ENCODE assay signal across 8 mouse cellular contexts in the genomic region with DNA sequence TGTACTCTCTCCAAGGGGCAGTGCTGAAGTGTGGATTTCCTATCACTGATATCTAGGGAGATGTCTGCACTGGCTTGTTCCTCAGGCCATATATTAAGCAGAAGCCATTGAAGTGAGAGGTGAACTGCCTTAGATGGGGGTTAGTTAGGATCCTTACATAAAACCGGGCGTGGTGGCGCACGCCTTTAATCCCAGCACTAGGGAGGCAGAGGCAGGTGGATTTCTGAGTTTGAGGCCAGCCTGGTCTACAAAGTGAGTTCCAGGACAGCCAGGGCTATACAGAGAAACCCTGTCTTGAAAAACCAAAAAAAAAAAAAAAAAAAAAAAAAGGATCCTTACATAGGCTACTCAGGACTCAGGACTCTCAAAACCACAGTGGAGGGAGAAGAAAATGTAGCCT. TPM values are rescaled to one million over a fixed set of nuclear protein-coding genes. Genes with fewer than 3 reads are reported as not detected.
DNase-seq lines count a peak whose midpoint lies in the region; ATAC-seq and TF ChIP-seq lines count a peak whose summit lies in the region.
"Not testable (repeated sequence)": the region's sequence is repeated elsewhere in the genome, so short reads cannot be mapped to it uniquely, and the experiment has no call there.

No protein-coding gene starts in this region.

- not testable (repeated sequence) for H3ac ChIP-seq in myocyte (ENCODE audit: control insufficient read depth, insufficient read length)

- not testable (repeated sequence) for TF ChIP-seq CTCF in cortical plate, adult 2 months (IDR thresholded peaks at IDR 0.05; ENCODE audit: extremely low read depth, insufficient read depth, low read length); stomach, postnatal 0 days (IDR thresholded peaks at IDR 0.05; ENCODE audit: low read depth)

- H3K4me2 ChIP-seq in forebrain, embryonic 13.5 days: peak overlapping the region; percentile 79
- H3K4me2 ChIP-seq in heart, embryonic 15.5 days: peak overlapping the region; percentile 91
- peak overlapping the region; percentile 96 for H3K4me2 ChIP-seq in intestine, embryonic 14.5 days (ENCODE audit: low read length)
- H3K4me2 ChIP-seq in limb, embryonic 12.5 days: 0 out of 2 replicates have a peak overlapping the region, but pooled peaks have one; percentile 89
- peak overlapping the region; percentile 39; the same call in 1 of the 2 replicates for H3K4me2 ChIP-seq in lung, embryonic 16.5 days (ENCODE audit: low read depth, low read length)
- H3K4me2 ChIP-seq in myocyte (ENCODE audit: low read depth): peak overlapping the region; percentile 100
- not testable (repeated sequence) for H3K4me2 ChIP-seq in stomach, postnatal 0 days (replicated peaks; ENCODE audit: low read depth)

- H3K27ac ChIP-seq in cortical plate, adult 2 months (ENCODE audit: insufficient read depth, low read length): 0 out of 2 replicates have a peak overlapping the region, but pooled peaks have one; percentile 43
- peak overlapping the region; percentile 72 for H3K27ac ChIP-seq in forebrain, embryonic 13.5 days
- peak overlapping the region; percentile 99 for H3K27ac ChIP-seq in heart, embryonic 15.5 days
- H3K27ac ChIP-seq in intestine, embryonic 14.5 days (ENCODE audit: low read depth): peak overlapping the region; percentile 35; the same call in 1 of the 2 replicates
- H3K27ac ChIP-seq in limb, embryonic 12.5 days; lung, embryonic 16.5 days (ENCODE audit: low read length): not testable (repeated sequence)
- H3K27ac ChIP-seq in stomach, postnatal 0 days (replicated peaks): peak overlapping the region; percentile 65

- WGBS in forebrain, embryonic 13.5 days: 88% methylated on average over 4 of the region's 4 CpGs
- WGBS in heart, embryonic 15.5 days: 77% methylated on average over 4 of the region's 4 CpGs
- 80% methylated on average over 4 of the region's 4 CpGs for WGBS in intestine, embryonic 14.5 days
- 91% methylated on average over 4 of the region's 4 CpGs for WGBS in limb, embryonic 12.5 days
- 95% methylated on average over 4 of the region's 4 CpGs for WGBS in lung, embryonic 16.5 days
- WGBS in stomach, postnatal 0 days: 83% methylated on average over 4 of the region's 4 CpGs

- H3K36me3 ChIP-seq in forebrain, embryonic 13.5 days (ENCODE audit: poor library complexity, severe bottlenecking): peaks cover 19% of the 10 kb centered on the region
- H3K36me3 ChIP-seq in heart, embryonic 15.5 days: peaks cover 14% of the 10 kb centered on the region
- peaks cover 14% of the 10 kb centered on the region for H3K36me3 ChIP-seq in intestine, embryonic 14.5 days (ENCODE audit: control insufficient read depth, insufficient read depth, low read length)
- H3K36me3 ChIP-seq in limb, embryonic 12.5 days: peaks cover 15% of the 10 kb centered on the region
- H3K36me3 ChIP-seq in lung, embryonic 16.5 days (ENCODE audit: control insufficient read depth, insufficient read depth, low read length): peaks cover 15% of the 10 kb centered on the region
- not testable (repeated sequence) for H3K36me3 ChIP-seq in myocyte (ENCODE audit: control insufficient read depth, insufficient read depth)
- H3K36me3 ChIP-seq in stomach, postnatal 0 days (ENCODE audit: control insufficient read depth, insufficient read depth, low read length): peaks cover 11% of the 10 kb centered on the region

- DNase-seq in intestine, embryonic 14.5 days (ENCODE audit: low spot score); stomach, postnatal 0 days (ENCODE audit: low spot score): not testable (repeated sequence)

- H3K4me1 ChIP-seq in cortical plate, adult 2 months (ENCODE audit: control insufficient read depth, insufficient read depth, low read length): not testable (repeated sequence)
- peaks cover 59% of the 10 kb centered on the region for H3K4me1 ChIP-seq in forebrain, embryonic 13.5 days
- H3K4me1 ChIP-seq in heart, embryonic 15.5 days (replicated peaks): peaks cover 73% of the 10 kb centered on the region
- H3K4me1 ChIP-seq in intestine, embryonic 14.5 days (replicated peaks; ENCODE audit: control insufficient read depth, insufficient read depth, low read length): peaks cover 63% of the 10 kb centered on the region
- peaks cover 66% of the 10 kb centered on the region for H3K4me1 ChIP-seq in limb, embryonic 12.5 days (replicated peaks)
- peaks cover 60% of the 10 kb centered on the region for H3K4me1 ChIP-seq in lung, embryonic 16.5 days (replicated peaks; ENCODE audit: control insufficient read depth, insufficient read depth, low read length)
- peaks cover 13% of the 10 kb centered on the region for H3K4me1 ChIP-seq in stomach, postnatal 0 days (replicated peaks; ENCODE audit: control insufficient read depth, insufficient read depth)

- H3K27me3 ChIP-seq in forebrain, embryonic 13.5 days; heart, embryonic 15.5 days; intestine, embryonic 14.5 days (replicated peaks; ENCODE audit: control insufficient read depth, insufficient read depth, low read length); limb, embryonic 12.5 days; lung, embryonic 16.5 days (ENCODE audit: control insufficient read depth, insufficient read depth, low read depth, low read length); myocyte (ENCODE audit: control insufficient read depth, insufficient read depth, insufficient read length); stomach, postnatal 0 days (ENCODE audit: control insufficient read depth, insufficient read depth, low read length): not testable (repeated sequence)

- H3K4me3 ChIP-seq in cortical plate, adult 2 months (ENCODE audit: insufficient read depth, low read length); heart, embryonic 15.5 days; intestine, embryonic 14.5 days (ENCODE audit: low read depth, low read length); lung, embryonic 16.5 days (ENCODE audit: low read length); stomach, postnatal 0 days (ENCODE audit: low read depth, low read length): not testable (repeated sequence)
- peak overlapping the region; percentile 41 for H3K4me3 ChIP-seq in forebrain, embryonic 13.5 days
- peak overlapping the region; percentile 41 for H3K4me3 ChIP-seq in limb, embryonic 12.5 days (replicated peaks)
- H3K4me3 ChIP-seq in myocyte: peak overlapping the region; percentile 58

- H3K79me2 ChIP-seq in myocyte (ENCODE audit: control insufficient read depth, insufficient read depth): peaks cover 20% of the 10 kb centered on the region

- H3K9ac ChIP-seq in forebrain, embryonic 13.5 days: peak overlapping the region; percentile 48
- H3K9ac ChIP-seq in heart, embryonic 15.5 days: peak overlapping the region; percentile 40; the same call in 1 of the 2 replicates
- H3K9ac ChIP-seq in intestine, embryonic 14.5 days (ENCODE audit: low read length); stomach, postnatal 0 days (ENCODE audit: low read length): not testable (repeated sequence)
- 0 out of 2 replicates have a peak overlapping the region, but pooled peaks have one; percentile 57 for H3K9ac ChIP-seq in limb, embryonic 12.5 days (replicated peaks)
- H3K9ac ChIP-seq in lung, embryonic 16.5 days (ENCODE audit: low read length): peak overlapping the region; percentile 46

- TF ChIP-seq POLR2A in cortical plate, adult 2 months (IDR thresholded peaks at IDR 0.05; ENCODE audit: extremely low read depth, insufficient read depth, low read length); myocyte (IDR thresholded peaks at IDR 0.05; ENCODE audit: insufficient read length, low read depth): not testable (repeated sequence)

- TF ChIP-seq EP300 in stomach, postnatal 0 days (optimal IDR thresholded peaks at IDR 0.05): not testable (repeated sequence)

- not testable (repeated sequence) for H3K9me3 ChIP-seq in forebrain, embryonic 13.5 days (replicated peaks); heart, embryonic 15.5 days (replicated peaks); intestine, embryonic 14.5 days (ENCODE audit: control insufficient read depth, low read length); limb, embryonic 12.5 days; lung, embryonic 16.5 days (ENCODE audit: control insufficient read depth, low read length); stomach, postnatal 0 days (ENCODE audit: control insufficient read depth, low read length)

- ATAC-seq in forebrain, embryonic 13.5 days; heart, embryonic 15.5 days (replicated peaks; ENCODE audit: insufficient number of reproducible peaks, insufficient read depth, low FRiP score, low read depth); intestine, embryonic 14.5 days (replicated peaks; ENCODE audit: low FRiP score, low TSS enrichment, low read depth); limb, embryonic 12.5 days (ENCODE audit: insufficient number of reproducible peaks, insufficient read depth, low FRiP score, low TSS enrichment, low read depth); lung, embryonic 16.5 days (ENCODE audit: low read depth); stomach, postnatal 0 days (ENCODE audit: low FRiP score, low TSS enrichment): not testable (repeated sequence)

RNA-seq across cellular contexts. Expression of a gene that starts 0.4 kb away (rescaled TPM):
- polyA plus RNA-seq in cortical plate, adult 2 months (2012; rRNA removed): 150 and 180 TPM in 2 replicates
- 274 and 308 TPM in 2 replicates for polyA plus RNA-seq in forebrain, embryonic 13.5 days (2015; fragmentation: Nextera tagmentation; extraction: Ambion mirVana)
- polyA plus RNA-seq in heart, embryonic 15.5 days (2015; fragmentation: Nextera tagmentation; extraction: Ambion mirVana): 86.7 and 90.2 TPM in 2 replicates
- polyA plus RNA-seq in intestine, embryonic 14.5 days (2014; fragmentation: Nextera tagmentation; extraction: Ambion mirVana): 76.4 and 81.6 TPM in 2 replicates
- polyA plus RNA-seq in limb, embryonic 12.5 days (2016; fragmentation: Nextera tagmentation; extraction: Ambion mirVana): 166 and 175 TPM in 2 replicates
- 73.4 and 83.4 TPM in 2 replicates for polyA plus RNA-seq in lung, embryonic 16.5 days (2015; fragmentation: Nextera tagmentation; extraction: Ambion mirVana)
- 54.2 TPM for polyA plus RNA-seq in myocyte (2012; fragmentation: generic; extraction: Trizol)
- polyA plus RNA-seq in stomach, postnatal 0 days (2015; fragmentation: Nextera tagmentation; extraction: Ambion mirVana): 237 and 244 TPM in 2 replicates

RNA-seq across cellular contexts. Expression of a gene that starts 6.6 kb away (rescaled TPM):
- 13.1 and 13.9 TPM in 2 replicates for polyA plus RNA-seq in cortical plate, adult 2 months (2012; rRNA removed)
- polyA plus RNA-seq in forebrain, embryonic 13.5 days (2015; fragmentation: Nextera tagmentation; extraction: Ambion mirVana): 12.2 and 12.6 TPM in 2 replicates
- polyA plus RNA-seq in heart, embryonic 15.5 days (2015; fragmentation: Nextera tagmentation; extraction: Ambion mirVana): 7.7 and 9.1 TPM in 2 replicates
- polyA plus RNA-seq in intestine, embryonic 14.5 days (2014; fragmentation: Nextera tagmentation; extraction: Ambion mirVana): 15.8 and 16.7 TPM in 2 replicates
- polyA plus RNA-seq in limb, embryonic 12.5 days (2016; fragmentation: Nextera tagmentation; extraction: Ambion mirVana): 9.1 and 9.5 TPM in 2 replicates
- 12.2 and 13.6 TPM in 2 replicates for polyA plus RNA-seq in lung, embryonic 16.5 days (2015; fragmentation: Nextera tagmentation; extraction: Ambion mirVana)
- 23.5 TPM for polyA plus RNA-seq in myocyte (2012; fragmentation: generic; extraction: Trizol)
- 13.9 and 14.1 TPM in 2 replicates for polyA plus RNA-seq in stomach, postnatal 0 days (2015; fragmentation: Nextera tagmentation; extraction: Ambion mirVana)

RNA-seq across cellular contexts. Expression of a gene that starts 13.1 kb away (rescaled TPM):
- 7.7 and 8.5 TPM in 2 replicates for polyA plus RNA-seq in cortical plate, adult 2 months (2012; rRNA removed)
- 17.7 and 19.5 TPM in 2 replicates for polyA plus RNA-seq in forebrain, embryonic 13.5 days (2015; fragmentation: Nextera tagmentation; extraction: Ambion mirVana)
- 8.6 and 9.7 TPM in 2 replicates for polyA plus RNA-seq in heart, embryonic 15.5 days (2015; fragmentation: Nextera tagmentation; extraction: Ambion mirVana)
- 10.2 and 12.2 TPM in 2 replicates for polyA plus RNA-seq in intestine, embryonic 14.5 days (2014; fragmentation: Nextera tagmentation; extraction: Ambion mirVana)
- polyA plus RNA-seq in limb, embryonic 12.5 days (2016; fragmentation: Nextera tagmentation; extraction: Ambion mirVana): 60.3 and 62.2 TPM in 2 replicates
- 11.0 and 12.1 TPM in 2 replicates for polyA plus RNA-seq in lung, embryonic 16.5 days (2015; fragmentation: Nextera tagmentation; extraction: Ambion mirVana)
- polyA plus RNA-seq in myocyte (2012; fragmentation: generic; extraction: Trizol): 3.6 TPM
- polyA plus RNA-seq in stomach, postnatal 0 days (2015; fragmentation: Nextera tagmentation; extraction: Ambion mirVana): 6.5 and 7.2 TPM in 2 replicates

RNA-seq across cellular contexts. Expression of a gene that starts 18.1 kb away (rescaled TPM):
- polyA plus RNA-seq in cortical plate, adult 2 months (2012; rRNA removed): 26.6 and 33.8 TPM in 2 replicates
- polyA plus RNA-seq in forebrain, embryonic 13.5 days (2015; fragmentation: Nextera tagmentation; extraction: Ambion mirVana): 35.1 and 37.9 TPM in 2 replicates
- 11.6 and 16.8 TPM in 2 replicates for polyA plus RNA-seq in heart, embryonic 15.5 days (2015; fragmentation: Nextera tagmentation; extraction: Ambion mirVana)
- 25.5 and 28.9 TPM in 2 replicates for polyA plus RNA-seq in intestine, embryonic 14.5 days (2014; fragmentation: Nextera tagmentation; extraction: Ambion mirVana)
- 30.6 and 38.0 TPM in 2 replicates for polyA plus RNA-seq in limb, embryonic 12.5 days (2016; fragmentation: Nextera tagmentation; extraction: Ambion mirVana)
- polyA plus RNA-seq in lung, embryonic 16.5 days (2015; fragmentation: Nextera tagmentation; extraction: Ambion mirVana): 11.8 and 12.9 TPM in 2 replicates
- polyA plus RNA-seq in myocyte (2012; fragmentation: generic; extraction: Trizol): 131 TPM
- 8.5 and 9.6 TPM in 2 replicates for polyA plus RNA-seq in stomach, postnatal 0 days (2015; fragmentation: Nextera tagmentation; extraction: Ambion mirVana)

RNA-seq across cellular contexts. Expression of a gene that starts 25.5 kb away (rescaled TPM):
- 274 and 285 TPM in 2 replicates for polyA plus RNA-seq in cortical plate, adult 2 months (2012; rRNA removed)
- polyA plus RNA-seq in forebrain, embryonic 13.5 days (2015; fragmentation: Nextera tagmentation; extraction: Ambion mirVana): 21.2 and 26.8 TPM in 2 replicates
- polyA plus RNA-seq in heart, embryonic 15.5 days (2015; fragmentation: Nextera tagmentation; extraction: Ambion mirVana): 1.7 and 2.9 TPM in 2 replicates
- polyA plus RNA-seq in intestine, embryonic 14.5 days (2014; fragmentation: Nextera tagmentation; extraction: Ambion mirVana): 7.1 and 8.5 TPM in 2 replicates
- 4.9 and 5.6 TPM in 2 replicates for polyA plus RNA-seq in limb, embryonic 12.5 days (2016; fragmentation: Nextera tagmentation; extraction: Ambion mirVana)
- 3.9 and 5.6 TPM in 2 replicates for polyA plus RNA-seq in lung, embryonic 16.5 days (2015; fragmentation: Nextera tagmentation; extraction: Ambion mirVana)
- polyA plus RNA-seq in myocyte (2012; fragmentation: generic; extraction: Trizol): 10.0 TPM
- 4.2 and 4.3 TPM in 2 replicates for polyA plus RNA-seq in stomach, postnatal 0 days (2015; fragmentation: Nextera tagmentation; extraction: Ambion mirVana)
